Comparison of ENCODE assay signal across 22 mouse cellular contexts in the genomic region with DNA sequence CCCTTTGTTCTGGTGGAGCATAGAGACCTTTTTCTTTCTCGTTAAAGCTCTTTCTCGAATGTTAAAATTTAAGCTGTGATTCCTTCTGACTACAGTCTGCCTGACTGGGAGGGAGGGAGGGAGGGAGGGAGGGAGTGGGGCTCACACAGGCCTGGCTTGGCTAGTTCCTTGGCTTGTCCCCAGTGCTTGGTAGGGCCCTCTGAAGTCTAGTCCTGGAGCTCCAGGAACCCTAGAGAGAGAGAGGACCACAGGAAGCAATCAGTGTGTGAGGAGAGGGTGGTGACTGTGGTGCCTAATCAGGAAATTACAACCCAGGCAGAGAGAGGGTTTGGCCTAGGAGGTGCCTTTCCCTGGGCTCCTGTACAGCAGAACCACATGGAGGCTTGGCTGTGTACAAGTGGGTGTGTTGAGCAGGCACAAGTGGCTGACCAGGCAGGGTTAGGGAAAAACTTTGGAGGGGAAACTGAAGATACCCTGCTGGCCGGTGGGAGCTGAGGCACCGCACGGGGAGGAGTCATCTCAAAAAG. TPM values are rescaled to one million over a fixed set of nuclear protein-coding genes. Genes with fewer than 3 reads are reported as not detected.
A peak's percentile ranks its signal among the peaks of the same experiment; 100 is the strongest.
DNase-seq lines count a peak whose midpoint lies in the region; ATAC-seq lines count a peak whose summit lies in the region.
"Had no signal": no experiment of that assay in that cellular context is flagged by ENCODE, and none has a peak within 500 bp of the region (broad histone marks: within the 10 kb centered on the region; RNA-seq: fewer than 3 reads in every experiment).

No protein-coding gene starts in this region.

- ATAC-seq in embryonic facial prominence, embryonic 13.5 days (ENCODE audit: insufficient number of reproducible peaks, insufficient read depth, low FRiP score, low TSS enrichment, low read depth): no peak
- ATAC-seq in limb, embryonic 12.5 days (ENCODE audit: insufficient number of reproducible peaks, insufficient read depth, low FRiP score, low TSS enrichment, low read depth): no peak
- ATAC-seq in stomach, embryonic 15.5 days (ENCODE audit: insufficient read depth, low FRiP score, low read depth): peak; percentile 56
- no peak for ATAC-seq in hindbrain, embryonic 12.5 days (ENCODE audit: low FRiP score)
- ATAC-seq: activated CD4-positive, CD25-positive, alpha-beta regulatory T cell, adult 4 months; forebrain, postnatal 0 days; Patski had no signal

- H3K27ac ChIP-seq in embryonic facial prominence, embryonic 13.5 days: peak overlapping the region; percentile 7; the same call in 1 of the 2 replicates
- peak overlapping the region; percentile 18 for H3K27ac ChIP-seq in limb, embryonic 12.5 days
- H3K27ac ChIP-seq in stomach, embryonic 15.5 days: no peak overlapping the region
- H3K27ac ChIP-seq in hindbrain, embryonic 12.5 days: no peak overlapping the region
- H3K27ac ChIP-seq: forebrain, embryonic 12.5 days; hindbrain, embryonic 10.5 days; hindbrain, embryonic 15.5 days had no signal

- peaks cover 13% of the 10 kb centered on the region for H3K27me3 ChIP-seq in embryonic facial prominence, embryonic 13.5 days
- H3K27me3 ChIP-seq in limb, embryonic 12.5 days: peaks cover 10% of the 10 kb centered on the region; the same call in 1 of the 2 replicates
- no peaks in the 10 kb centered on the region for H3K27me3 ChIP-seq in stomach, embryonic 15.5 days (replicated peaks)
- peaks cover 13% of the 10 kb centered on the region for H3K27me3 ChIP-seq in hindbrain, embryonic 12.5 days
- H3K27me3 ChIP-seq: CH12.LX had no signal

- H3K4me2 ChIP-seq in embryonic facial prominence, embryonic 13.5 days: no peak overlapping the region
- H3K4me2 ChIP-seq in limb, embryonic 12.5 days: no peak overlapping the region
- H3K4me2 ChIP-seq in stomach, embryonic 15.5 days: no peak overlapping the region
- H3K4me2 ChIP-seq in hindbrain, embryonic 12.5 days (replicated peaks): no peak overlapping the region
- H3K4me2 ChIP-seq: forebrain, embryonic 12.5 days; heart, embryonic 12.5 days; hindbrain, embryonic 15.5 days had no signal

- peak; percentile 7 for DNase-seq in adipocyte (ENCODE audit: low spot score)
- DNase-seq in lung, postnatal 4 days: no peak
- no peak for DNase-seq in cerebellum, adult 9-11 months
- DNase-seq: adrenal gland, adult 8-10 months; adrenal gland, postnatal 36 days; cerebellum, adult 2 months; cerebellum, postnatal 14 days; forebrain, postnatal 0 days; gastrocnemius, postnatal 14 days had no signal

- no peaks in the 10 kb centered on the region for H3K36me3 ChIP-seq in embryonic facial prominence, embryonic 13.5 days
- H3K36me3 ChIP-seq in limb, embryonic 12.5 days: no peaks in the 10 kb centered on the region
- no peaks in the 10 kb centered on the region for H3K36me3 ChIP-seq in stomach, embryonic 15.5 days
- H3K36me3 ChIP-seq in hindbrain, embryonic 12.5 days: no peaks in the 10 kb centered on the region
- H3K36me3 ChIP-seq: forebrain, embryonic 12.5 days; heart, embryonic 12.5 days; hindbrain, embryonic 10.5 days; hindbrain, embryonic 15.5 days had no signal

- peaks cover 9% of the 10 kb centered on the region for H3K4me1 ChIP-seq in embryonic facial prominence, embryonic 13.5 days
- H3K4me1 ChIP-seq in limb, embryonic 12.5 days (replicated peaks): peaks cover 20% of the 10 kb centered on the region
- H3K4me1 ChIP-seq in stomach, embryonic 15.5 days: no peaks in the 10 kb centered on the region
- H3K4me1 ChIP-seq in hindbrain, embryonic 12.5 days: no peaks in the 10 kb centered on the region
- H3K4me1 ChIP-seq: forebrain, embryonic 12.5 days; heart, embryonic 12.5 days; hindbrain, embryonic 15.5 days had no signal

- no peak overlapping the region for H3K4me3 ChIP-seq in embryonic facial prominence, embryonic 13.5 days
- no peak overlapping the region for H3K4me3 ChIP-seq in limb, embryonic 12.5 days (replicated peaks)
- H3K4me3 ChIP-seq in stomach, embryonic 15.5 days (replicated peaks): no peak overlapping the region
- no peak overlapping the region for H3K4me3 ChIP-seq in hindbrain, embryonic 12.5 days
- H3K4me3 ChIP-seq: forebrain, embryonic 12.5 days; heart, embryonic 12.5 days; hindbrain, embryonic 10.5 days; hindbrain, embryonic 15.5 days had no signal

- no peak overlapping the region for H3K9ac ChIP-seq in embryonic facial prominence, embryonic 13.5 days
- 0 out of 2 replicates have a peak overlapping the region, but pooled peaks have one; percentile 23 for H3K9ac ChIP-seq in limb, embryonic 12.5 days (replicated peaks)
- no peak overlapping the region for H3K9ac ChIP-seq in stomach, embryonic 15.5 days
- H3K9ac ChIP-seq in hindbrain, embryonic 12.5 days: no peak overlapping the region
- H3K9ac ChIP-seq: forebrain, embryonic 12.5 days; forebrain, postnatal 0 days; heart, embryonic 12.5 days; hindbrain, embryonic 15.5 days had no signal

- 56% methylated on average over 5 of the region's 5 CpGs for WGBS in embryonic facial prominence, embryonic 13.5 days
- 58% methylated on average over 5 of the region's 5 CpGs for WGBS in limb, embryonic 12.5 days
- WGBS in stomach, embryonic 15.5 days: 64% methylated on average over 5 of the region's 5 CpGs
- WGBS in hindbrain, embryonic 12.5 days: 64% methylated on average over 5 of the region's 5 CpGs

- H3K9me3 ChIP-seq in embryonic facial prominence, embryonic 13.5 days: no peaks in the 10 kb centered on the region
- no peaks in the 10 kb centered on the region for H3K9me3 ChIP-seq in limb, embryonic 12.5 days
- no peaks in the 10 kb centered on the region for H3K9me3 ChIP-seq in stomach, embryonic 15.5 days
- H3K9me3 ChIP-seq in hindbrain, embryonic 12.5 days (replicated peaks): no peaks in the 10 kb centered on the region
- H3K9me3 ChIP-seq: forebrain, embryonic 12.5 days; heart, embryonic 12.5 days; hindbrain, embryonic 10.5 days; hindbrain, embryonic 15.5 days had no signal

RNA-seq across cellular contexts. Expression of gene Pitx1, which starts 22.4 kb away (rescaled TPM):
- 27.7 and 62.7 TPM in 2 replicates for polyA plus RNA-seq in embryonic facial prominence, embryonic 13.5 days (2015; fragmentation: Nextera tagmentation; extraction: Ambion mirVana)
- polyA plus RNA-seq in limb, embryonic 12.5 days (2016; fragmentation: Nextera tagmentation; extraction: Ambion mirVana): 174 and 206 TPM in 2 replicates
- 138 and 168 TPM in 2 replicates for polyA plus RNA-seq in stomach, embryonic 15.5 days (2015; fragmentation: Nextera tagmentation; extraction: Ambion mirVana)
- 0.61 and 0.81 TPM in 2 replicates for polyA plus RNA-seq in hindbrain, embryonic 12.5 days (2016; fragmentation: Nextera tagmentation; extraction: Ambion mirVana)
- polyA plus RNA-seq: activated CD4-positive, CD25-positive, alpha-beta regulatory T cell, adult 4 months; cortical plate, adult 2 months; forebrain, postnatal 0 days; gonadal fat pad, adult 2 months; Patski had no signal

RNA-seq across cellular contexts. Expression of gene Catsper3, which starts 29.2 kb away (rescaled TPM):
- polyA plus RNA-seq in embryonic facial prominence, embryonic 13.5 days (2015; fragmentation: Nextera tagmentation; extraction: Ambion mirVana): not detected in 2 replicates
- 0.15 TPM in 1 of 2 replicates, not detected in the other for polyA plus RNA-seq in limb, embryonic 12.5 days (2016; fragmentation: Nextera tagmentation; extraction: Ambion mirVana)
- polyA plus RNA-seq in stomach, embryonic 15.5 days (2015; fragmentation: Nextera tagmentation; extraction: Ambion mirVana): 0.10 TPM in 1 of 2 replicates, not detected in the other
- not detected in 2 replicates for polyA plus RNA-seq in hindbrain, embryonic 12.5 days (2016; fragmentation: Nextera tagmentation; extraction: Ambion mirVana)
- polyA plus RNA-seq: forebrain, embryonic 12.5 days; heart, embryonic 12.5 days; hindbrain, embryonic 10.5 days; hindbrain, embryonic 15.5 days had no signal

Comparison
In these comparisons a context has a peak if more than half of its experiments do, and no peak if none do; other contexts are left out.
1. H3K27ac ChIP-seq: peak in embryonic facial prominence, embryonic 13.5 days (single experiment) and limb, embryonic 12.5 days (single experiment); none in stomach, embryonic 15.5 days (single experiment) and hindbrain, embryonic 12.5 days (single experiment).
2. RNA of gene Pitx1, which starts 22.4 kb away (polyA plus RNA-seq): 174 to 206 TPM in limb, embryonic 12.5 days, 138 to 168 TPM in stomach, embryonic 15.5 days and 27.7 to 62.7 TPM in embryonic facial prominence, embryonic 13.5 days; 0.61 to 0.81 TPM in hindbrain, embryonic 12.5 days; every median in the first group is over 10 times any median in the second.